Mouse (Mus musculus) adrenal gland, postnatal 25 days (tissue): ENCODE results near the gene Spag7. TPM values are rescaled to one million over a fixed set of nuclear protein-coding genes. Genes with fewer than 3 reads are reported as not detected.

Experiments used
- DNase-seq: peaks from one replicate; pipeline ENCODE4 v3.0.0; 2021; ENCODE audit warnings: mixed read lengths
- long read RNA-seq: library from polyadenylated mRNA; stranded (forward); transcript quantifications from one replicate; pipeline ENCODE4 v2.0.0, GENCODE M21; 2021
- total RNA-seq: library from RNA; stranded (reverse); gene quantifications from 2 replicates; pipeline ENCODE4 v1.2.3, GENCODE M21; 2021

The Spag7 gene
- total RNA-seq: 88.3 and 97.4 TPM in 2 replicates
- long read RNA-seq, transcript Spag7-201 (7 exons, 1,159 nt): major isoform, 53 of 66 reads
- long read RNA-seq, partial matches to known transcripts: 2 of 66 reads
- long read RNA-seq, other reads (novel, unspliced or antisense): 11 of 66 reads

DNA sequence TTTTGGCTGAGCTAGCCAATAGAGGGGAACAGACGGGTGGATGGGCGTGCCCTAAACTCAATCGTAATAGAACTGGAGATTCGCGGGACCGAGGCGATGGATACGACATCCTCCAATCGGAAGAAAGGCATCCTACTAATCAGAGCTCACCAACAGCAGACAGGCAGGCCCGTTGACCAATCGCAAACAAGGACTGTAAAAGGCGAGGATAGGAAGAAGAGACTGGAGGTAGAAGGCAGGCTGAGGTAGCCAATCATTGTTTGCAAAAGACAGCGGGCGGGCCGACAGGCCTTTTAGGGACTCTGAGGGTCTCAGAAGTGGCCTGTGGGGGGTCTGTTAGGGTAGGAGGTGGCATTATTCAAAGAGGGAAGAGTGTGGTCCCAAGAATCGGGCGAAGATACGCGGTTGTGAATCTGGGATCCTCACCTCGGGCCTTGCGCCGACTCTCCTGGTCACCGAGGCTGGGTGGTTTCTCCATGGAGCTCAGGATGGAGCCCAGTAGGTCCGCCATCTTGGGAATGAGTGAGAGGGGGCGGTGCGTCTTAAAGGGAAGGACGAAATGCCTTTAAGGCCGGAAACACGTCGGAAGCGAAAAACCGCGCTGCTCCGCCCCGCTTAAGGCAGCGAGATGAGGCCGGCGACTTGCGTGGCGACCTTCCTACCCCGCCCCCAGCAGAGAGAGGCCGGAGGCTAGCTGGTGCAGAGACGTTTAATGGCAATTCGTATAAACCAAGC lies at the start of gene Spag7:
Gene Spag7, minus strand, starts transcription at position 646 of the 735 bp plus-strand sequence.
- DNase-seq: peak; percentile 93

DNA sequence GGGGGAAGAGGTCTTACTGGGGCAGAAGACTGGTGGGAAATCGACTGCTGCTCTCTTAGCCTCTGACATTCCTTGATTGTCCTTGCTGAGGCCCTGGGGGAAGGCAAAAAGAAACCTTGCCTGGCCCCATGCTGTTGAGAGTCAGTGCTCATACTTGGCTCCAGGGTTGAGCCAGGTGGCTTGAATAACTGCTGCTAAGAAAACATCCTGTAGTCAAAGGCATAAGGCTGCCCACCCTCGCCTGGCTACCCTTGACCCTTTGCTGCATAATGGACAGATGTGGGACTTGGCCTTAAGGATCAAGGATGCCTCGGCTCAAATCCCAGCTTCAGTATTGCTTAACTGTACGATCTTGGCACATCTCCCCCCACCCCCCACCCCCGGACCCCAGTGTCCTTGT lies 49.3 kb upstream of the Spag7 start:
- peak; percentile 29 for DNase-seq

DNA sequence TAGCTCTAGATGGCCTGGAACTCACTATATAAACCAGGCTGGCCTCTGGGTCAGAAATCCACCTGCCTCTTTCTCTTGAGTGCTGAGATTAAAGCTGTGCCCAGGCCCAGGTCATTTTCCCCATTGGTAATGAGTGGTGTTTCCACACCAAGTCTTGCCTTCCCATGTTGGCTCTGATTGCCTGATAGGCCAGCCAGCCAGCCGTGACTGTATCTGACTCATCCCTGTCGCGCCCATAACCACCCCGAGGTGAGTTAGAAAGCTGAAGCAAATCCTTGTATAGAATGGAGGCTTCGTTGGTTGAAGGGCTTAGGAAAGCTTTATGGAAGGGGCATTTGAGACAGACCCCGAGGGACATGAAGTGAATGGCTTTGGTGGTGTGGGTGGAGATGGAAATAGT lies 46.6 kb upstream of the Spag7 start:
- peak; percentile 51 for DNase-seq

DNA sequence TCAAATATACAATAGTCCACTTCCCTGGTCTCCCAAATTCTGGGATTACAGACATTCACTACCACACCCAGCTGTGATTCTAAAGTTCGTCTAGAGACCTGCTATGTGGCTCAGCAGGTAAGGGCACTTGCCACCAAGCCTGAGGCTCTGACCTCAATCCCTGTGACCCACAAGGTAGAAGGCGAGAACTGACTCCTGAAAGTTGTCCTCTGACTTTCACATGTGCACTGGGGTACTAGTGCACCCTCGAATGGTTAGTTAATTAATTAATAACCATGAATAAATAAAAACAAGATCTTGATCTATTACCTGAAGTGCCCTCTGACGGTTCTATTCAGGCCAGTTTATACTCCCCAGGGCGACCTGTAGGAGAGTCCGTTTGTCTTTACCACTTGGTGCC lies 44.0 kb upstream of the Spag7 start:
- DNase-seq: no peak

DNA sequence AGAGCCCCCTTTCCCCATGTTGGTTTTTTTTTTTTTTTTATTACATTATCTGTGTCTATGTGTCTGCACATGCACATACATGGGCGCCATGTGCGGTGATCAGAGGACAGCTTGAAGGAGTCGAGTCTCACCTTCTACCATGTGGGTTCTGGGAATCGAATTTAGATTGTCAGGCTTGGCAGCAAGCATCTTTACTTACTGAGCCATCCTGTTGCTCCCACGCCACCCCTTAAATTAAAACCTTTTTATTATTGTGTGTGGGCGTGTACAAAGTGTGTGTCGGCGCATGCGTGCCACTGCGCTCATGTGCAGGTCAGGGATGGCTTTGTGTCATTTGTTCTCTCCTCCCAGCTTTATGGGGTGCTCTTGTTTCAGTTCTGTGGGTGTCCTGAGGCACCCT lies 41.8 kb upstream of the Spag7 start:
- DNase-seq: no peak

DNA sequence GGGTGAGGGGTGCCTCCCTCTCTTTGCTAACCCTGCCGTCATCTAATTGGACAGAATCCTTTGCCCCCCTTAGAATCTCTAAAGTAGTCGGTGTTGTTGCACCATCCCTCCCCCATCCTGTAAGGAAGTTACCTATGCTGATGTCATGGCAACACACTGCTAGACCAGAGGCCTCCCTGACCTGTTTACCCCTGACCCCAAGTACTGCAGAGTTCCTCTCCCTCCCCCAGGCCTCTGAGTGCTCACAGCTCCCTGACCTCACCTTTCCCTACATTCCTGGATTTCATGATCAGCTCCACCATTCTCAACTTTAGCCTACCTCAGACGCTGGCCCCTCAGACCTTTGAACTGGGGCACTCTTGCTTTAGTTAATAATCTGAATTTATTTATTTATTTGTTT lies 36.9 kb upstream of the Spag7 start:
- DNase-seq: no peak

DNA sequence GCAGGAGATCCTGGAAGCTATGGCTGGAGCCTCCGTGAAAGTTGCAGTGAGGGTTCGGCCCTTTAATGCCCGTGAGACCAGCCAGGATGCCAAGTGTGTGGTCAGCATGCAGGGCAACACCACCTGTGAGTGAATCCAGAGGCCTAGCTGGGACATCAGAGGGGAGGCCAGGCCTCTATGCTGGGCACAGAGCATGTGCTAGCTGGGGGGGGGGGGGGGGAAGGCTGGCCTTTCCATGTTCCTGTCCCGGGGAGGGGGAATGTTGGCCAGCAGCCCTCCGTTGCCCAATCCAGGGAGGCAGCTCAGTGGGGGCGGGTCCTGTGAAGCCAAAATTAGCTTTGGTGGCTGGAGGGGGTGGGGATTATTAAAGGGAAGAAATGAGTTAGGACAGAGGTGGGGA lies 33.6 kb upstream of the Spag7 start:
- peak; percentile 59 for DNase-seq

DNA sequence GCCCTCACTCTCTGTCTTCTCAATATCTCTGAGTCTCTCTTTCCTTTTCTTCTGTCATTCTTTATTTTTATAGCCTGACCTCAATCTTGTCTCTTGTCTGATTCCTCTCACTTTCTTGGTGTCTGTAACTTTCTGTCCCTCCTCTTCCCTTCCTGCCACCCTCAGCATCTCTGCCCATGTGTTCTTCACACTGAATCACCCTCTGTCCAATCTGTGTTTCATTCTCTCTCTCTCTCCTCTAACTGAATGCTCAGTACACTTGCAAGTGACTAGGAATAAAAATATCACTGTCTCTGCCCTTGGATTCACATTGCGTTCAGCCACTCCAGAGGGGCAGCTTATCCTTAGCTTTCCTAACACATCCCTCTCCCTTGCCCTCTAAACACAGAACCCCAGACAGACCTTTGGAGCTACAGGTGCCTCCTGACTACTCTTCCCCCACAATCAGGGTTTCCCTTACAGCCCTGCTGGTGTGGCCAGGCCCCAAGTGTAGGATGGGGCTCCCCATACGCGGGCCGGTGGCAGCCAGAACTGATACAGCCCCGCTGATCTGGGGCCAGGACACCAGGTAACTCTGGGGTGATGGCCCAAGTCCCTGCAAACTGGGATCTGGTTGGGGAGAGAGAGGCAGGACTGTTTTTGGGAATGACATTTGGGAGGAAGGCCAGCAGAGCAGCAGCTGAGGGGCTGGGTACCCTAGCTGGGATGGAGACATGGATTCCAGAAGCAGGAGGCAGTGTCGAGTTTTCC lies 32.9 kb upstream of the Spag7 start:
- DNase-seq: no peak

DNA sequence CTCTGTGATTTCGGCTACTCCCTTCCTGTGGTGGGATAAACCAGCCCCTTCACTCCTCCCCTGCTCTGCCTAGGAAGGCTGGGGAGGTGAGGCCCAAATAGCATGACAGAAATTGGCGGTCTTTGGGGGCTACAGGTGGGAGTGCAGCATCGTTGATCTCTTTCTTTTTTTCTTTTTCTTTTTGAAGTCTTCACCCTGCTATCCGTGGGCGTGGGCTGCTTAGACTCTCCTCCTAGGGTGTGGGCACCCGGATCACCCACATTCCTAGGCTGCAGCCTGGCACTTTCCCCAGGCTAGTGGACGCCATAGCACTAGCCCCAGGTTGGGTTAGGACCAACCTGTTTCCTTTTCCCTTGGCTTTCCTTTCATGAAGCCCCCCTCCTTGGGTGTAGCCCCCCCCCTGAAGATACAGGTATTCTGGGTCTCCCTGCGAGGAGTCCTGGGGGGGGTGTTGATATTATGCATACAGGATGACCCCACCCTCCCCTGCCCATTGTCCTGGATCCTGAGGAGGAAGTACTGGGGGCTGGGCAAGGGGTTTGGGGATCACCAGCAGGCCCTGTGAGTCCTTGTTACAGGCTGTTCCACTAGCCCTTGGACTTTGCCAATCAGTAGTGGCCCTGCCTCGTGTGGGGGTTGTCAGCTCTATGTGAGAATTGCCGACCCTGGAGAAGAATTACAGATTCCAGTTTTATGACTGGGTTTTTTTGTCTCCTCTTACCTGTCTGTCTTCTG lies 32.2 kb upstream of the Spag7 start:
- no peak for DNase-seq

DNA sequence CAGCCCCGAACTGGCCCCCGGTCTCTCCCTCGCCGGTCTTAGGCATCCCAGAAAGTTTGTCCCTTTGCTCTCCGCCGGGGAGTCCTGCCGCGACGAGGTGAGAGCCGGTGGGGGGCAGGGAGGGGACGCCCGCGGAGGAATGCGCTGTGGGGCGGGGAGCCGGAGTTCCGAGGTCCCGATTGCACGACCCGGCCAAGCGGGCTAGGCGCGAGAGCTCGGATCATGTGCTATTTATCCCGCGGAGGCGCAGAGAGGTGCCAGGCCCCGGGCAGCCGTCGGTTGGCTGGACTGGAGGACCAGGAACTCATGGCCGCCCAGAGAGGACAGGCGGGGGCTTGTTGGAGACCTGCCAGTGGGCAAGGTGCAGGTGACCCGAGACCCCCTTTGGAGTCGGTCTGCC lies 31.4 kb upstream of the Spag7 start:
- peak; percentile 77 for DNase-seq

DNA sequence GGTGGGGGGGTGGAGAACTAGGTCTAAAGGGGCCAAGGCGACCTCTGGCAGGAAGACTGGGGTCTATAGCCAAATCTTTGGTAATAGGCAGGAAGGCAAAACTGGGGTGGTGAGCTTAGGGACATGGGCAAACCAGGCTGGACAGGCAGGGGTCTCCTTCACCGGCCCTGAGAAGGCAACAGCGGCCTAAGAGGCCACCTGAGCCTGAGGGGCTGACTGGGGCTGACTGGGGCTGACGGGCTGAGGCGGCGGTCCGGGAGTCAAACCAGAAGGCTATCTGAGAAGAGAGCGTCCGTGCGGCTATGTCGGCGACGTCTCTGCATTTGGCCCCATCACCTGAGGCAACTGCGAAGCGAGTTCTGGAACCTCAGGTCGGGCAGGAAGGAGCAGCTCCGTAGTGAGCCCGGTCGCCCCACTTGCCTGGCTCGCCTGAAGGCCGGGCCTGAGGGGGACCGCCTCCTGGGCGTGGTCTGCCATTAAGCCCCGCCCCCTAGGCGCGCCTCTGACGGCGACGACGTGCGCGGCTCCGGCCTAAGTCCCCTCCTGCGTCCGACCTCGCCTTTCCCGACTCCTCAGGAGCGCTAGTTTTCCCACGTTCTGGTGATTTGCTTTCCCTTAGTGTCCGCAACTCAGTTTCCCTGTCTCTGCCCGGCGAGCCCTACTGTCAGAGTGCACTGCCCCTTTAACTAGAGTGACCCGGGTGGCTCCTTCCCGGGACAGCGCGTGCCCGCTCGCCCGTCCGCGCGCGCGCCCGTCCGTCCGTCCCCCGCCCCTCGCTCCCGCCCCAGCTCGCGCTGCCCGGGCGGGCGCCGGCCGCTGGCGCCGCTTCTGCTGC lies 30.7 kb upstream of the Spag7 start, which contains the start of the genes Inca1 and Kif1c:
Gene Inca1, minus strand, starts transcription at position 434 of the 835 bp plus-strand sequence.
Gene Kif1c, plus strand, starts transcription at position 827 of the 835 bp plus-strand sequence.
- peak; percentile 96 for DNase-seq

DNA sequence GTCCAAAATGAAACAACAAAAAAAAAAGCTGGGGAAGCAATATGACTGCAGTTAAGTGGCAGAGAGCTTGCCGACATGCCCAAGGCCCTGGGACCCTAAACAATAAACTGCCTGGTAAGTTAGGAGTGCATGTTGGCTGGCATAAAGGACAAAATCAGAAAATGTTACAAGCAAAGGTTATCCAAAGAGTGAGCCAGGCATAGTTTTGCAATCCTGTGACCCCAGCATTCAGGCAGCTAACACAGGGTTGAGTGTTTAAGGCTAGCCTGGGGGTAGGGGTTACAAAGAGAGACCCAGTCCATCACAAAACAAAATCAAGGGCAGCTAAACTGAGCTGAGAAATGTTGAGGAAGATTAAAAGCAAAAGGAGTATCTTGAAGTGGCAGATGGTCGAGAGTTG lies 29.8 kb upstream of the Spag7 start:
- DNase-seq: no peak

DNA sequence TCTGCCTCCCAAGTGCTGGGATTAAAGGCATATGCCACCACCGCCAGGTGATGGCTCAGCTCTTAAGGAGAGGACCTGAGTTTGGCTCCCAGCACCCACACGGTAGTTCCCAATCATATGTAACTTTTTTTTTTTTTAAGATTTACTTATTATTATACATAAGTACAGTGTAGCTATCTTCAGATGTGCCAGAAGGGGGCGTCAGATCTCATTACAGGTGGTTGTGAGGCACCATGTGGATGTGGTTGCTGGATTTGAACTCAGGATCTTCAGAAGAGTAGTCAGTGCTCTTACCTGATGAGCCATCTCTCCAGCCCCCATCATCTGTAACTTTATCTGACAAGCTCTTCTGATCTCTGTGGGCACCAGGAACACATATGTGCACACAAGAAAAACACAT lies 28.2 kb upstream of the Spag7 start:
- DNase-seq: no peak

DNA sequence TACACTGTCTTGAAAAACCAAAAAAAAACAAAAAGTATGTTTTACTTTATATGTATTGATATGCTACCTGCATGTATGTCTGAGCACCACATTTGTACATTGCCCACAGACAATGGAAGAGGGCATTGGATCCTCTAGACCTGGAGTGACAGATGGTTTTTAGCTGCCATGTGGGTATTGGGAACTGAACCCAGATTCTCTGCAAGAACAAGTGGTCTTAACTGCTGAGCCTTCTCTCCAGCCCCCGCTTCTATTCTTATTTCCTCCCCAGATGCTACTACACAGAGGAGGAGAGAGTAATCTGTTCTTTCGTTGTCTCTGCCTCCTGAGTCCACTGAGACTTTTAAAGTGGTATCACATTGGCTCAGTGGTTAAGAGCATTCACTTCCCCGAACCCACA lies 24.3 kb upstream of the Spag7 start:
- DNase-seq: no peak

DNA sequence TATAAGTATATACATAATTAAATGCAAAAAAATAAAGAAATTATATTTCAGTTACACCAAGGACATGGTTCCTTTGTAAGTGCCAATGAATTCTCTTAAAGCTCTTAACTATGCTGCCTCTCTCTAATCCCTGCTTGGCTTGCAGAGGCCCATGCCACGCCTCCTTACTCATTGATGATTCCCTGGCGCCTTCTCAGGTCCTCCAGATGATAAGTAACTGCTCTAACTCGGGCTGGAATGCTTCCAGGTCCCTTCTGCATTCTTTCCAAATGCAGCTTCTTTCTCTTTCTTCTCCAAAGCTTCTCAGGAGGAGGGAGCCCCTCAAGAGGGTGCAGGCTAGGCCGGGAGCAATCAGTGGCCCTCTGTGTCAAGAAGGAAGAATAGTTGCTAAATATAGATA lies 20.4 kb upstream of the Spag7 start:
- no peak for DNase-seq

DNA sequence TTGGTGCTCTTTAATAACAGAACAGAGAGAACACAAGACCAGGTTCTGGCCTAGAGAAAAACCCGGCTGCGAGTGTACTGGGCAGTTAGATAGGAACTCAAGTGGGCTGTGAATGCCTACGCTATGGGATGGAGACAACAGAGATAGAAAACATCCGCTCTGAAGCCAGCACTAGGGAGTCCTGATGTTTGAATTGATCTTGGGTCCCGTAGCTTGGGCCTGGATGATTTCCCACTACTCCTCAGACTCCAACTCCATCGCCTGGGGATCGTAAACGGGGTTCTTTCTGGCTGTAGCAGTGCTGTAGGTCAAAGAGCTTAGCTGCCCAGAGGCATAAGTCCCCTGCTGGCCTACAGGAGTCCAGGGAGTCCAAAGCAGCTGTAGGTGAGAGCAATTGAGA lies 19.2 kb upstream of the Spag7 start:
- DNase-seq: no peak

DNA sequence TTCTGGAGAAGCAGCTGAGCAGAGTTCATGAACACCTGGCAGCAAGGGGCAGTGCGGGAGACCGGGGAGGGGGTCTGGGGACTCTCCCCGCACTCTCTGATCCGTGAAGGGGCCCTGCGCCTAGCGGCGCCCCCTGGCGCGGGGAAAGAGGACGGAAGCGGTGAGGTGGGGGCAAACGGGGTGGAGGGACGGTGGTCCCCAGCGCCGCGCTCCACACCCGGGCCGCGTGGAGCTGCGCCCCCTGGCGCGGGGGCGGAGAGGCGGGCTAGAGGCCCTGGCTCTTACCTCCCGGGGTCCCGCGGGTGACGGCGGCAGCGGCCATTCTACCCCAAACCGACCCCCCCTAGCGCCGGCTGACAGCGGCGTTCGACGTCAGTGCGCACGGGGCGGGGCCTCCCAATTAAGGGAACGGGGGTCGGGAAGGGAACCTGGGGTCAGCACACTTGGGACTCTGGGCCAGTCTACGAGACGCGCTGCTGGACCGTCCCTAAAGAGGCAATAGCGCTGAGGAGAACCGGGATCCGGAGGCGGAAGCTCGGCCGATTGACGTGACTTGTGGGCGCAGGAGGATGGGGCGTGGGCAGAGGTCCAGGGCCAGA lies 18.5 kb upstream of the Spag7 start, which contains the start of gene Camta2:
Gene Camta2, minus strand, starts transcription at position 505 of the 599 bp plus-strand sequence.
- peak; percentile 92 for DNase-seq

DNA sequence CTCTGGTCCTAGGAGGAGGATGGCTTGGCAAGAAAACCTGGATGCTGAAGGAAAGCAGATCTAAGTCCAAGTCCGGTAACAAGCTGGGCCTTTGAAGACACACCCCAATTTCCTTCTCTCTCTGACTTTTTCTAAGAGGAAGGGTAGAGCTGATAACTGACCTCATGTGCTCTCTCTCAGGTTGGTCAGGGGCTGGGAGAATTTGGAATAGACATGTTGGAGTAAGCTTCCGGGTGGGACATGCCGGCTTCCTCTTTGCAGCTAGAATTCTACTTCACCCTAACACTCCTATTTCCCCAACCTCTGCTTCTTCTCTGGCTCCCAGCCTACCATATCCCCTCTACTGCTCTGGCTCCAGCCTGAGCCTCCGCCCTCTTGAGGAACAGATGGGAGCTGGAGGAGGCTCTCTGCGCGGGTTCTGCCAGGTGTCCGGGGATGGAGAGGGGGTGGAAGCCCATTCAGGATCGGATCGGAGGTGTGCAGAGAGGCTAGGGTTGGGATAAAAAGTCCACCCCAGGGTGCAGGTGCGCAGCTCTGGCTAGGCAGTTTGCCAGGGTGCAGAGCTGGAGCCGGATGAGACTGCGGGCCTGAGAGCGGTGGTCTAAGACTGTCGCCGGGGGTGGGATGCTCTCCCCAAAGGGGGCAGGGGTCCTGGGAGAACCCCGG lies 17.8 kb upstream of the Spag7 start:
- no peak for DNase-seq

DNA sequence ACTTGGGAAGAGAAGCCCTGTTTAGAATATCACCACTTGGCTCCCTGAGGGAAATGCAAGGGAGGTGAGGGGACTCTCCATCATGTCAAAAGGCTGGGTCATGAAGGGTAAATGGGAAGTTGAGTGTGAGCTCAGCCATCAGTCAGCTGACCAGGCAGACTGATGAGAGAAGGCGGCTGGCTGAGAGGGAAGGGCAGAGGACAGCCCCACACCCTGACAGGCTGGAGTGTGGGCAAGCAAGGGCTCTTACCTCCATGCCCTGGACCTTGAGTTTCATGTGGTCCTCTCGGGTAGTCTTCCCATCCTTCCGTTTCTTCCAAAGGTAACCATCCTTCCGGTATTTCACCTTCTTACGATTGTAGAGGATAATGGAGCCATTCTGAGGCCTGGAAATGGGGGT lies 14.4 kb upstream of the Spag7 start:
- DNase-seq: no peak

DNA sequence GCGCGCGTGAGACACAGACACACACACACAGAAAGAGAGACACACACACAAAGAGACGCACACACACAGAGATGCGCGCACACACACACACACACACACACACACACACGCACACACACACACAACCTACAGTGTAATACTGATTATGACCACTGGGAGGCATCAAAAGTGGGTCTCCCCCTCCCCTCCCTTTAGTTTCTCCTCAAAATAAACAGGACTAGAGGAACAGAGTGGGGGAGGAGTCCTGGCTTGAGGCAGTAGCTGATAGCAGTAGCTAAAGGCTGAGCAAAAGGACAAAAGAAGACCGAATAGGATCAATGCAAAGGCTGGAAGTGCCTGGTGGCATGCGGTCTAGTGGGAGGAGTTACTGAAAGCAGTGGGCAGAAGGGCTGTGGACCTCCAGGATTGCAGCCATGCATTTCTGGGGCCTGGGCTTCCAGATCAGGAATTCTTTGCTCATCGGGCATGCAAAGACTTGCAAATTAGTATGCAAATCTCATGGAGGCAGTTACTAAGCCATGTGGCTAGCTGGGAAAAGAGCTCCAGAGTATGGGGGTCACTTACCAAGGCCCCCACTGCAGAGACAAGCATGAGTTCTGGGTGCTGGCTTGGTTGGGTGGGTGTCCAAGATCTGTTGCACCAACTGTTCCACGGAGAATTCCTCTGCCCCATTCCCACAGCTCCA lies 12.8 kb upstream of the Spag7 start:
- no peak for DNase-seq
